Comparison of ENCODE assay signal across 10 mouse cellular contexts in genomic region chr14:72816847-72817246, GRCm38 (mm10).
A peak's percentile ranks its signal among the peaks of the same experiment; 100 is the strongest.
DNase-seq lines count a peak whose midpoint lies in the region; ATAC-seq lines count a peak whose summit lies in the region.
"Had no signal": no experiment of that assay in that cellular context is flagged by ENCODE, and none has a peak within 500 bp of the region (broad histone marks: within the 10 kb centered on the region; RNA-seq: fewer than 3 reads in every experiment).

No protein-coding gene starts in this region.

- no peaks in the 10 kb centered on the region for H3K4me1 ChIP-seq in kidney, embryonic 14.5 days (ENCODE audit: control insufficient read depth, insufficient read depth, low read length)
- peaks cover 16% of the 10 kb centered on the region for H3K4me1 ChIP-seq in hindbrain, embryonic 14.5 days (replicated peaks; ENCODE audit: control insufficient read depth, insufficient read depth, low read length)
- H3K4me1 ChIP-seq in midbrain, embryonic 16.5 days (ENCODE audit: control insufficient read depth, insufficient read depth, low read length) = peaks cover 14% of the 10 kb centered on the region
- H3K4me1 ChIP-seq in liver, embryonic 11.5 days (replicated peaks; ENCODE audit: control insufficient read depth, insufficient read depth, low read length) = no peaks in the 10 kb centered on the region

- H3K4me2 ChIP-seq in kidney, embryonic 14.5 days (replicated peaks; ENCODE audit: low read depth, low read length) = no peak overlapping the region
- peak overlapping the region; percentile 39 for H3K4me2 ChIP-seq in hindbrain, embryonic 14.5 days (replicated peaks)
- peak overlapping the region; percentile 47 for H3K4me2 ChIP-seq in midbrain, embryonic 16.5 days (ENCODE audit: low read length)
- no peak overlapping the region for H3K4me2 ChIP-seq in liver, embryonic 11.5 days

- WGBS in kidney, embryonic 14.5 days = 37% methylated on average over 10 of the region's 10 CpGs
- WGBS in hindbrain, embryonic 14.5 days = 6% methylated on average over 10 of the region's 10 CpGs
- 5% methylated on average over 10 of the region's 10 CpGs for WGBS in midbrain, embryonic 16.5 days
- WGBS in liver, embryonic 11.5 days = 67% methylated on average over 10 of the region's 10 CpGs

- no peak overlapping the region for H3K4me3 ChIP-seq in kidney, embryonic 14.5 days (ENCODE audit: low read length)
- H3K4me3 ChIP-seq in hindbrain, embryonic 14.5 days (replicated peaks; ENCODE audit: low read length) = no peak overlapping the region
- peak overlapping the region; percentile 12; the same call in 1 of the 2 replicates for H3K4me3 ChIP-seq in midbrain, embryonic 16.5 days (ENCODE audit: low read depth, low read length)
- H3K4me3 ChIP-seq in liver, embryonic 11.5 days (ENCODE audit: low read depth, low read length) = no peak overlapping the region

- no peaks in the 10 kb centered on the region for H3K36me3 ChIP-seq in kidney, embryonic 14.5 days (ENCODE audit: control insufficient read depth, insufficient read depth, low read length)
- no peaks in the 10 kb centered on the region for H3K36me3 ChIP-seq in hindbrain, embryonic 14.5 days (replicated peaks; ENCODE audit: control insufficient read depth, insufficient read depth)
- H3K36me3 ChIP-seq in midbrain, embryonic 16.5 days (ENCODE audit: control insufficient read depth, insufficient read depth, low read length) = no peaks in the 10 kb centered on the region
- no peaks in the 10 kb centered on the region for H3K36me3 ChIP-seq in liver, embryonic 11.5 days (ENCODE audit: control insufficient read depth, insufficient read depth, low read length)

- no peaks in the 10 kb centered on the region for H3K27me3 ChIP-seq in kidney, embryonic 14.5 days (ENCODE audit: control insufficient read depth, insufficient read depth, low read length)
- H3K27me3 ChIP-seq in hindbrain, embryonic 14.5 days (ENCODE audit: control insufficient read depth, insufficient read depth, low read length) = no peaks in the 10 kb centered on the region
- no peaks in the 10 kb centered on the region for H3K27me3 ChIP-seq in midbrain, embryonic 16.5 days (ENCODE audit: control insufficient read depth, insufficient read depth, low read depth, low read length)
- no peaks in the 10 kb centered on the region for H3K27me3 ChIP-seq in liver, embryonic 11.5 days (replicated peaks; ENCODE audit: control insufficient read depth, insufficient read depth, low read length)

- H3K9me3 ChIP-seq in kidney, embryonic 14.5 days (ENCODE audit: control insufficient read depth, low read length) = no peaks in the 10 kb centered on the region
- no peaks in the 10 kb centered on the region for H3K9me3 ChIP-seq in hindbrain, embryonic 14.5 days (ENCODE audit: control insufficient read depth, low read length)
- no peaks in the 10 kb centered on the region for H3K9me3 ChIP-seq in midbrain, embryonic 16.5 days (replicated peaks; ENCODE audit: control insufficient read depth, low read length, poor library complexity, severe bottlenecking)
- no peaks in the 10 kb centered on the region for H3K9me3 ChIP-seq in liver, embryonic 11.5 days (ENCODE audit: control insufficient read depth, low read length)

- ATAC-seq in kidney, embryonic 14.5 days (ENCODE audit: low FRiP score, low TSS enrichment) = no peak
- ATAC-seq in hindbrain, embryonic 14.5 days (ENCODE audit: low FRiP score) = peak; percentile 90
- ATAC-seq in midbrain, embryonic 16.5 days = peak; percentile 93
- no peak for ATAC-seq in megakaryocyte progenitor cell, adult 5-6 weeks (replicated peaks; ENCODE audit: poor library complexity)
- no peak for ATAC-seq in liver, embryonic 11.5 days (replicated peaks; ENCODE audit: low FRiP score)
- ATAC-seq: CD4-positive, CD25-positive, alpha-beta regulatory T cell, adult 4 months had no signal

- no peak overlapping the region for H3K27ac ChIP-seq in kidney, embryonic 14.5 days (ENCODE audit: low read depth, low read length)
- peak overlapping the region; percentile 58 for H3K27ac ChIP-seq in hindbrain, embryonic 14.5 days
- H3K27ac ChIP-seq in midbrain, embryonic 16.5 days (ENCODE audit: low read length) = peak overlapping the region; percentile 79
- H3K27ac ChIP-seq in liver, embryonic 11.5 days (ENCODE audit: low read depth, low read length) = no peak overlapping the region

- peak; percentile 16 to 17 for DNase-seq in kidney, postnatal 4 days
- peak; percentile 17 for DNase-seq in embryo, embryonic 9.5 days (ENCODE audit: extremely low spot score)
- DNase-seq in hindbrain, embryonic 14.5 days (ENCODE audit: low spot score) = peak; percentile 66
- no peak for DNase-seq in liver, embryonic 11.5 days (ENCODE audit: low spot score)
- DNase-seq in cerebellum, adult 11-12 months = no peak
- DNase-seq: adrenal gland, adult 8-10 months had no signal

- H3K9ac ChIP-seq in kidney, embryonic 14.5 days (ENCODE audit: low read depth, low read length) = no peak overlapping the region
- no peak overlapping the region for H3K9ac ChIP-seq in hindbrain, embryonic 14.5 days
- H3K9ac ChIP-seq in midbrain, embryonic 16.5 days (ENCODE audit: low read depth, low read length) = no peak overlapping the region; the same call in 1 of the 2 replicates
- no peak overlapping the region for H3K9ac ChIP-seq in liver, embryonic 11.5 days (ENCODE audit: low read depth, low read length)

Comparison
In these comparisons a context has a peak if more than half of its experiments do, and no peak if none do; other contexts are left out.
1. DNase-seq: peak in kidney, postnatal 4 days (2 of 2), embryo, embryonic 9.5 days (single experiment) and hindbrain, embryonic 14.5 days (single experiment); none in liver, embryonic 11.5 days (single experiment) and cerebellum, adult 11-12 months (single experiment).
2. ATAC-seq: peak in hindbrain, embryonic 14.5 days (single experiment) and midbrain, embryonic 16.5 days (single experiment); none in kidney, embryonic 14.5 days (single experiment), megakaryocyte progenitor cell, adult 5-6 weeks (single experiment) and liver, embryonic 11.5 days (single experiment).
3. H3K27ac ChIP-seq: peak in hindbrain, embryonic 14.5 days (single experiment) and midbrain, embryonic 16.5 days (single experiment); none in kidney, embryonic 14.5 days (single experiment) and liver, embryonic 11.5 days (single experiment).
4. H3K4me2 ChIP-seq: peak in hindbrain, embryonic 14.5 days (single experiment) and midbrain, embryonic 16.5 days (single experiment); none in kidney, embryonic 14.5 days (single experiment) and liver, embryonic 11.5 days (single experiment).